Mouse (Mus musculus): ENCODE measurements around the gene Myo5c. TPM values are rescaled to one million over a fixed set of nuclear protein-coding genes. Genes with fewer than 3 reads are reported as not detected.
A peak's percentile ranks its signal among the peaks of the same experiment; 100 is the strongest.
"Not testable (repeated sequence)": the region's sequence is repeated elsewhere in the genome, so short reads cannot be mapped to it uniquely, and the experiment has no call there.

Gene Myo5c
- polyA plus RNA-seq, 1 experiment: not detected

DNA sequence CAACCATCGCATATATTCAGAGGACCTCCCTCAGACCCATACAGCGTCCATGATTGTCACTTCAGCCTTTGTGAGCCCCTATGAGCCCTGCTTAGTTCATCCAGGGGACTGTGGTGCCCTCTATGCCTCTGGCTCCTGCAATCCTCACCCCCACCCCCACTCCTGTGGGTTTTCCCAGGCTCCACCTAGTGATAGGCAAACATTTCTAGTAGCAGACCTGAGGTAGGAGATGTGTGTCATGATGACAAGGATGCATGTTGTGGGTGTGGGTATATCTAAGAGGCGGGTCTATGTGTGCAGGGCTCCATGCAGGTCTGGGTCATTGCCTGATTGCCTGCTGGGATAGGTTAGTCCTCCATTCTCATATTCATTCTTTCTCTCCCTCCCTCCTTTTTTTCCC lies 6.4 kb downstream of the Myo5c start:
- Histone ChIP-seq H3K4me3 (ENCODE audit: insufficient read depth, low read depth, low read length) (no peak overlapping the region), H3K27ac (ENCODE audit: insufficient read depth, low read depth, low read length) (no peak overlapping the region), H3K4me1 (ENCODE audit: control insufficient read depth, insufficient read depth, low read length) (peaks cover 11% of the 10 kb centered on the region)
- 86% methylated on average over 3 of the region's 3 CpGs for WGBS
- TF ChIP-seq CTCF (IDR thresholded peaks at IDR 0.05; ENCODE audit: insufficient read depth, low read depth, low read length) (no peak), POLR2A (IDR thresholded peaks at IDR 0.05; ENCODE audit: insufficient read depth, low read depth, low read length) (no peak)

DNA sequence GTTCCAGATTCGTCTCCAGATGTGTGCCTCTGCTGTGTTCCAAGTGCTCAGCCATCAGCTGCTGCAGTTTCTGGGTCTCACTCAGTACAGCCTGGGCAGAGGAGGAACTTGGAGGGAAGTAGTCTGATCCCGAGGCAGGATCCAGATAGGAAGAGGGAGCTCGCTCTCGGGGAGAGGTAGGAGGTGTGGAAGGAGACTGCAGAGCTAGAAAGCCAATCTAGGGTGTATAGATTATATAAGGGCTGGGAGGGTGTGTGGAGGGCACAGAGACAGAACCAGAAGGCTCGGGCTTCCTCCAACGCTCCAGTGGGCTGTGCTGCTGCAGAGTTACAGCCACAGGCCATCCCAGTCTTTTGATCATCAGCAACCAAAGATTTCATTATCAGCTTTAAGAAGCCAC lies 11.2 kb downstream of the Myo5c start:
- Histone ChIP-seq H3K4me1 (ENCODE audit: control insufficient read depth, insufficient read depth, low read length) (peaks cover 9% of the 10 kb centered on the region), H3K27ac (ENCODE audit: insufficient read depth, low read depth, low read length) (no peak overlapping the region), H3K4me3 (ENCODE audit: insufficient read depth, low read depth, low read length) (no peak overlapping the region)
- WGBS: 55% methylated on average over 6 of the region's 6 CpGs
- no peak for TF ChIP-seq POLR2A (IDR thresholded peaks at IDR 0.05; ENCODE audit: insufficient read depth, low read depth, low read length)
- no peak for TF ChIP-seq CTCF (IDR thresholded peaks at IDR 0.05; ENCODE audit: insufficient read depth, low read depth, low read length)

DNA sequence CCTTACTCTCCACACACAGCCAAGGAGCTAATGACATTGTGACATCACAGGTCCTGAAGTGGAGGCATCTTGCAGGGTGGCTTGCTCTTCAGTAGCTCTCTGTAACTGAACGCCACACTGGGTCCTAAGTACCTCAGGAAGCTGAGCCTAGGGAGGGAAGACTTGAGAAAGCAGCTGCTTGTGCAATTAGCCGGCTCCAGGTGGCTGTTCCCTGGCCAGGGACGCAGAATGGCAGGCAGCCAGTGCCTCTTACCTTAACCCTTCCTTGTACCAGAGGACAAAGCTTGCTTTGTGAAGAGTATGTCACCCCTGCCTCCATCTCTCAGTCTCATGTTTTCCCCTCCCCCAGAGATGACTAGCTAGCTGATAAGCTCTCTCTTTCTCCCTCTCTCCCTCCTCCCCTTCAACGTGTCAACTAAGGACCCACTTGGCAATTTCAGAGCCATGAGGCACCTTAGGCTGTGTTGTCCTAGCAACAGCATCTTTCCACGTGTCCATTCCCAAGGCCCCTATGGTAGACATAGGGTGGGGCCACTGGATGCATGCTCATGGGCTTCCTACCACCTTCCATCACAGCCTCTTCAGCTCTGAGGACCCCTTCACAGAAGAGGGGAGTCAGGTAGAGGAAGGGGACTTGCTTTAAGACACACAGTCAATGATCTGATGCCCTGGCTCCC lies 12.0 kb downstream of the Myo5c start:
- 28% methylated on average over 5 of the region's 5 CpGs for whole genome bisulfite sequencing
- no peak overlapping the region for H3K27ac ChIP-seq (ENCODE audit: insufficient read depth, low read depth, low read length)
- TF ChIP-seq POLR2A (IDR thresholded peaks at IDR 0.05; ENCODE audit: insufficient read depth, low read depth, low read length) (no peak), CTCF (IDR thresholded peaks at IDR 0.05; ENCODE audit: insufficient read depth, low read depth, low read length) (no peak)
- H3K4me1 ChIP-seq (ENCODE audit: control insufficient read depth, insufficient read depth, low read length): peaks cover 9% of the 10 kb centered on the region
- H3K4me3 ChIP-seq (ENCODE audit: insufficient read depth, low read depth, low read length): no peak overlapping the region

DNA sequence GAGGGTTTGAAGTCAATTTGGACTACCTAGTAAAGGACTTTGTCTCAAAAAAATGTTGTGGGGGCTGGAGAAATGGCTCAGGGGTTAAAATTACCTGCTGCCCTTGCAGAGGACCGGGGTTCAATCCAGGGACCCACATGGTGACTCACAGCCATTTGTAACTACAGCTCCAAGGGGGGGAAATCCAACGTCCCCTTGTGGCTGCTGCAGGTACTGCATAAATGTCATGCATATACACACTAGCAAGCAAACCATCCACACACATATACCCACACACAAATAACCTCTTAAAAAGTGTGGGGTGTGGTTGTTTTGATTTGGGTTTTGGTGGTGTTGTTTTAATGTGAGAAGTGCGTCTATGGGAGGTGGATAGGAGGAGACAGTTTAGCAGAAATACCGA lies 12.7 kb downstream of the Myo5c start:
- 82% methylated on average over 4 of the region's 4 CpGs for WGBS
- Histone ChIP-seq H3K4me3 (ENCODE audit: insufficient read depth, low read depth, low read length) (no peak overlapping the region), H3K4me1 (ENCODE audit: control insufficient read depth, insufficient read depth, low read length) (peaks cover 9% of the 10 kb centered on the region), H3K27ac (ENCODE audit: insufficient read depth, low read depth, low read length) (no peak overlapping the region)
- no peak for TF ChIP-seq POLR2A (IDR thresholded peaks at IDR 0.05; ENCODE audit: insufficient read depth, low read depth, low read length)
- no peak for TF ChIP-seq CTCF (IDR thresholded peaks at IDR 0.05; ENCODE audit: insufficient read depth, low read depth, low read length)

DNA sequence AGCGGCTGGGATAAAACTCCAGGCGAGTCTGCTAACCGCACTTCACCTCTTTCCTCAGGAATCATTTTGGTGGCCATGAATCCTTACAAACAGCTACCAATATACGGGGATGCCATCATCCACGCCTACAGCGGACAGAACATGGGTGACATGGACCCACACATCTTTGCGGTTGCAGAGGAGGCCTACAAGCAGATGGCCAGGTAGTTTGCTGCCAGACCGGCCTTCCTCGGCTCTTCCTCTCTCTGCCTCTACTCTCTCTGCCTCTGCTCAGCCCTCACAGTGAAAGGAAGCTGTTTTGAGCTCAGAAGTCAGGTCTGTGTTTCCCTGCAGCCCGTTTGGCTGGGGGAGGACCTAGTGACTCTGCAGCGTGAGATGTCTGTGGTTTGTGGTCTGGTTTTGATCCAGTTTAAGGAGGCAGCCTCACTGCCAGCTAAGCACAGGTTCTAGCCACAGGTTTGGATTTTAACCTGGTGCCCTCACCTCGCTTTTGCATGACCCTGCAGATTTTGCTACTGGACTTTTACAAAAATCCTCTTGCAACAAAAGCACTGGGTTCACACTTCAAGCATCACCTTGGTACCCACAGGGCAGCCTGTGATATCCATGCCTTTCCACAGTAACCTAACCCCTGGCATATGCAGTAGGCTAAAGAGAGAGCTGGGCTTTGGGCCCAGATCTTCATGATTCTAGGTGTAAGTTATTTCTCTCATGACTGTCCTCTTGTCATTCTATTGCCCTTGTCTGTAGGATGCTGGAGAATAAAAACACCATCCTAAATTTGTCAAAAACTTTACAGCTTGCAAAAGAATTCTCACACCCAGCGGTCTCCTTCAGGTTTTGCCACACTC lies 14.5 kb downstream of the Myo5c start:
- TF ChIP-seq CTCF (IDR thresholded peaks at IDR 0.05; ENCODE audit: insufficient read depth, low read depth, low read length): no peak
- TF ChIP-seq POLR2A (IDR thresholded peaks at IDR 0.05; ENCODE audit: insufficient read depth, low read depth, low read length): no peak
- Histone ChIP-seq H3K4me1 (ENCODE audit: control insufficient read depth, insufficient read depth, low read length) (peaks cover 9% of the 10 kb centered on the region), H3K4me3 (ENCODE audit: insufficient read depth, low read depth, low read length) (no peak overlapping the region), H3K27ac (ENCODE audit: insufficient read depth, low read depth, low read length) (no peak overlapping the region)
- WGBS: 87% methylated on average over 13 of the region's 13 CpGs

DNA sequence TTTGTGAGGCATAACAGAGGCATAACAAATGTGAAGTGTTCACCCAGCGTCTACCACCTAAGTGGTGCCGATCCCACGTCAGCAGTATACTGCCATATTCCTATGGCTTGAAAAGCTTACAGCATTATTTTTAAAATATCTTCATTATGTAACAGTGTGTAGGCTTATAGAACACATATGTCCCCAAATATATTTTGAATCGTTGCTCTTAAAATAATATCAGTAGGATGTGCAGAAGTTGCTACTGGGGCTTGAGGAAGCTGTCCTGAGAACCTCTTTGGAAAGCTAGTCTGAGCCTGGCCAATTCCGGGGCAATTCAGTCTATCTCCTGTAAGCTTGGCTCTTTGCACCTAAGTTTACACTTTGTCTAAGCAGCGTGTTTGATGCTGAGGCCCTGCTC lies 16.1 kb downstream of the Myo5c start:
- H3K27ac ChIP-seq (ENCODE audit: insufficient read depth, low read depth, low read length): no peak overlapping the region
- no peak for TF ChIP-seq POLR2A (IDR thresholded peaks at IDR 0.05; ENCODE audit: insufficient read depth, low read depth, low read length)
- TF ChIP-seq CTCF (IDR thresholded peaks at IDR 0.05; ENCODE audit: insufficient read depth, low read depth, low read length): no peak
- WGBS: 81% methylated on average over 6 of the region's 6 CpGs
- H3K4me1 ChIP-seq (ENCODE audit: control insufficient read depth, insufficient read depth, low read length): peaks cover 13% of the 10 kb centered on the region
- H3K4me3 ChIP-seq (ENCODE audit: insufficient read depth, low read depth, low read length): no peak overlapping the region

DNA sequence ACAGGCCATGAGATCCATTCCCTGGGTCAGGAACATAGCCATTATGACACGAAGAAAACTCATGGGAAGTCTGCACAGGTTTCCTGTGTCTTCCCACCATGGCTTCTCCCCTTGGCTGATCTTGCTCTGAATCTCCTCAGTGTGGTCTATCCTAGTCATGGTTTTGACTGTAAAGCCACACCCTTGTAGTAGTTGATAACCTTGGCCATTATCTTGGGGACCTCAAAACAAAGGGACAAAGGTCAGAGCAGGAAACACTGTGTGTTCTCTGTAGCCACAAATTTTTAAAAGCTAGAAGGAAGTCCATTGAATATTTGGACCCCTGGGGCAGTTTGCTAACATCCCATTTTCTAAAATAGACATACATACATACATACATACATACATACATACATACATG lies 16.5 kb downstream of the Myo5c start:
- Histone ChIP-seq H3K4me1 (ENCODE audit: control insufficient read depth, insufficient read depth, low read length) (peaks cover 13% of the 10 kb centered on the region), H3K27ac (ENCODE audit: insufficient read depth, low read depth, low read length) (no peak overlapping the region), H3K4me3 (ENCODE audit: insufficient read depth, low read depth, low read length) (no peak overlapping the region)
- TF ChIP-seq POLR2A (IDR thresholded peaks at IDR 0.05; ENCODE audit: insufficient read depth, low read depth, low read length) (no peak), CTCF (IDR thresholded peaks at IDR 0.05; ENCODE audit: insufficient read depth, low read depth, low read length) (no peak)
- 93% methylated on average over 1 of the region's 1 CpGs for WGBS

DNA sequence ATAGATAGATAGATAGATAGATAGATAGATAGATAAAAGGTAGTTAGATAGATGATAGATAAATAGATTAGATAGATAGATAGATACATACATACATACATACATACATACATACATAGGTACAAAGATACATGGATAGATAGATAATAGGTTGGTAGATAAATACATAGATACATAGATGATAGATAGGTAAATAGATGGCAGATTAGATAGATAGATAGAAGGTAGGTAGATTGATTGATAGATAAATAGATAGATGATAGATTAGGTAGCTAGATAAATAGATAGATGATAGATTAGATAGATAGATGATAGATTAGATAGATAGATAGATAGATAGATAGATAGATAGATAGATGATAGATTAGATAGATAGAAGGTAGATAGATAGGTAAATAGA lies 17.1 kb downstream of the Myo5c start:
- no peak overlapping the region for H3K27ac ChIP-seq (ENCODE audit: insufficient read depth, low read depth, low read length)
- no peak overlapping the region for H3K4me3 ChIP-seq (ENCODE audit: insufficient read depth, low read depth, low read length)
- no peak for TF ChIP-seq CTCF (IDR thresholded peaks at IDR 0.05; ENCODE audit: insufficient read depth, low read depth, low read length)
- peaks cover 15% of the 10 kb centered on the region for H3K4me1 ChIP-seq (ENCODE audit: control insufficient read depth, insufficient read depth, low read length)

DNA sequence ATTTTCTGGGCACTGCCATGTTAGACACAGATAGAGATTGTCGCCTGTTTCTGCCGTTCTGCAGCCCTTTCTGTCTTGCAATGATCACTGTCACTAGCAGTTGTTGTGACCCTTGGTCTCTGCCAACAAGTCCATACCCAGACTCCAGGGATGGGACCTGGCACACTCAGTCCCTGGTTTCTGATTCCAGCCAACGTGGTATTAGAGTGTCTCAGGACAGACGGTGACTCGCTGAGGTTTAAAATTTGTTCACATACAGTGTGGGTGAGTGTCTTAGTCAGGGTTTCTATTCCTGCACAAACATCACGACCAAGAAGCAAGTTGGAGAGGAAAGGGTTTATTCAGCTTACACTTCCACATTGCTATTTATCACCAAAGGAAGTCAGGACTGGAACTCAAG lies 21.3 kb downstream of the Myo5c start:
- Histone ChIP-seq H3K4me1 (ENCODE audit: control insufficient read depth, insufficient read depth, low read length) (peaks cover 40% of the 10 kb centered on the region), H3K27ac (ENCODE audit: insufficient read depth, low read depth, low read length) (peak overlapping the region; percentile 77)
- H3K4me3 ChIP-seq (ENCODE audit: insufficient read depth, low read depth, low read length): not testable (repeated sequence)
- WGBS: 41% methylated on average over 6 of the region's 6 CpGs

Data from olfactory bulb, adult 2 months (tissue).